Mouse (Mus musculus): ENCODE measurements at regions not wholly inside any gene's neighbourhood (a gene's known extent, or its start where the extent isn't known, plus 50 kb on each side); places are given as distances from the start of the nearest gene placed in this dataset.
A peak's percentile ranks its signal among the peaks of the same experiment; 100 is the strongest.

DNA sequence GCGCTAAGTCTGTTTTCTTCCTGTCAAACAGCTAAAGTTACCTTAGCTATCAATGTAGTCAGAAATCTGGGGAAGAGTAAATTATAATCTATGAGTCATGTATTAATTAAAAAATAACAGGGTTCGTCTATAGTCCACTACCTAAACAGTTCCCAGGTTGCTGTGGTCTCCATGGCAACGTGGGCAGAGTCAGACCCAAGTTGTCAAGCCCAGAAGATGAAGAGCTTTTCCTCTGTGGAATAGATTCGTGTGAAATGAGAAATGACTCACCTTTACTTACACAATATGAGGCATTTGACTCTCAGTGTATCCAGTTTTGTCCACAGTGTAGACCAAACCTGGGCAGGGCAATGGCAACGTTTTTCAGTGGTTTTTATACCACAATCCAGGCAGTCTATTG lies 149.2 kb downstream of the Tmem17 start:
- no peak overlapping the region for H3K4me2 ChIP-seq (ENCODE audit: low read depth)
- 57% methylated on average over 5 of the region's 5 CpGs for WGBS

DNA sequence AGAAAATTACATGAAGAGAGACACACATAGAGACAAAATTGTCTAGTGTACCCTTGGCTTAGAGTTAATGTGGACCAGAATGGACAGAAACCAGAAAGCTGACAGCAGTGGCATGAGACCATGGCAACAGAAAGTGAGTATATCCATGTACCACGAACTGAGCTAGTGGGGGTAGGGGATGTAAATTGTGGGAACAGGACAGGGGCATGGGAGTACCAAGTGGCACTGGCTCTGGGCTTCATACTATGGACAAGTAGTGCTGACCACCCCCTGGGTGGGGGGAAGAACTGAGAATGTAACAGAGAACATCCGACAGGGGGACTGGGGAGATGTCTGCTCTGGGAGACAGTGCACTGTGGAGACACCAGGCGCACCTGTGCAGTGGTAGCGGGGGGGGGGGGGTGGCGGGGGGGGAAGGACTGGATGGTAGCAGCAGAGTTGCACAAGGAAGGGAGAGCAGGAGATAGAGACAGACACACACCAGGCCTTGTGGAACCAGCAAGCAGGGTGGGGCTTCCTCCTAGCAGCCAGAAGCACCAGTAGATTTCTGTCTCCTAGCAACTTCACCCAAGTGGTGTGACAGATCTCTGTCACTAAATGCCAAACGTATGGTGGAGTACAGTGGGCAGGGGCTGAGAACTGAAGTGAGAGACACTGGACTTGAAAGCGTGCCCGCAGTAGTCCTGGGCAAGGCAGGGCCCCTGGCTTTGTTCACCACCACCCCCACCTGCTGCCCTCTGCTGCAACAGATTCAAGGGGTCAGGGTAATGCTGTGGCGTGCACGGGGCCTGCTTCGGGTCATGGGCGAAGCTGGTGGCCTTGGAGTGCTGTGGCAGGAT lies 150.0 kb downstream of the Tmem17 start:
- Histone ChIP-seq H3K27ac (ENCODE audit: low read depth, low read length) (no peak overlapping the region), H3K9me3 (ENCODE audit: control insufficient read depth, low read length) (no peaks in the 10 kb centered on the region), H3K9ac (ENCODE audit: low read length) (no peak overlapping the region), H3K27me3 (ENCODE audit: control insufficient read depth, insufficient read depth, low read length) (no peaks in the 10 kb centered on the region), H3K4me3 (ENCODE audit: low read depth, low read length) (no peak overlapping the region), H3K4me1 (ENCODE audit: control insufficient read depth, insufficient read depth, low read length) (no peaks in the 10 kb centered on the region), H3K4me2 (ENCODE audit: low read depth) (no peak overlapping the region), H3K36me3 (ENCODE audit: control insufficient read depth, insufficient read depth, low read length) (no peaks in the 10 kb centered on the region)
- 52% methylated on average over 9 of the region's 12 CpGs for WGBS
- ATAC-seq (ENCODE audit: insufficient read depth, low FRiP score, low TSS enrichment) (no peak), DNase-seq (ENCODE audit: low spot score) (no peak)

More for the DNA sequence above, 149.2 kb downstream of the Tmem17 start:
- no peaks in the 10 kb centered on the region for H3K4me1 ChIP-seq (ENCODE audit: control insufficient read depth, insufficient read depth, low read length)
- H3K36me3 ChIP-seq (ENCODE audit: control insufficient read depth, insufficient read depth, low read length), result no peaks in the 10 kb centered on the region
- ATAC-seq (ENCODE audit: insufficient read depth, low FRiP score, low TSS enrichment) (no peak), DNase-seq (ENCODE audit: low spot score) (no peak)
- no peaks in the 10 kb centered on the region for H3K9me3 ChIP-seq (ENCODE audit: control insufficient read depth, low read length)
- no peaks in the 10 kb centered on the region for H3K27me3 ChIP-seq (ENCODE audit: control insufficient read depth, insufficient read depth, low read length)
- no peak overlapping the region for H3K4me3 ChIP-seq (ENCODE audit: low read depth, low read length)
- H3K27ac ChIP-seq (ENCODE audit: low read depth, low read length), result no peak overlapping the region
- H3K9ac ChIP-seq (ENCODE audit: low read length), result no peak overlapping the region

DNA sequence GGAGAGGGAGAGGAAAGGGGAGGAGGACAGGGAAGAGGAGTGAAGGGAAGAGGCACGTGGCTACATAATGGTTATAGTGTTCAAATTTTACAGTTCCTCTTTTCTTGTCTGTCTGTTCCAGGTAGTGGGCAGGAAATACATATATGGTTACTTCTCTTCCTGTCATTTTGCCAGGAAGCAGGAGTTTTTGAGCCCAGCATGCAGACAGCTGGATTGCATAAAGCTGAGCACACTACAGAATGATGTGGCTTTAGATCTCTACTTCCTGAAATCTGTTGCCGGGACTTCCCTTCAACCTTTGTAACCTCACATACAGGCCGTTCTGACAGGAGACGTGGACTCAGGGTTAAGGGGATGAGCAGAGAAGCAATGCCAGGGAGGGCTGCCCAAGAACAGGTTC lies 154.1 kb downstream of the Tmem17 start:
- no peak overlapping the region for H3K9ac ChIP-seq (ENCODE audit: low read length)
- no peaks in the 10 kb centered on the region for H3K27me3 ChIP-seq (ENCODE audit: control insufficient read depth, insufficient read depth, low read length)
- H3K4me1 ChIP-seq (ENCODE audit: control insufficient read depth, insufficient read depth, low read length), result no peaks in the 10 kb centered on the region
- H3K4me3 ChIP-seq (ENCODE audit: low read depth, low read length), result no peak overlapping the region
- no peaks in the 10 kb centered on the region for H3K9me3 ChIP-seq (ENCODE audit: control insufficient read depth, low read length)
- DNase-seq (ENCODE audit: low spot score) (no peak), ATAC-seq (ENCODE audit: insufficient read depth, low FRiP score, low TSS enrichment) (no peak)
- no peak overlapping the region for H3K27ac ChIP-seq (ENCODE audit: low read depth, low read length)
- H3K4me2 ChIP-seq (ENCODE audit: low read depth), result no peak overlapping the region
- no peaks in the 10 kb centered on the region for H3K36me3 ChIP-seq (ENCODE audit: control insufficient read depth, insufficient read depth, low read length)
- WGBS, result 68% methylated on average over 4 of the region's 4 CpGs

DNA sequence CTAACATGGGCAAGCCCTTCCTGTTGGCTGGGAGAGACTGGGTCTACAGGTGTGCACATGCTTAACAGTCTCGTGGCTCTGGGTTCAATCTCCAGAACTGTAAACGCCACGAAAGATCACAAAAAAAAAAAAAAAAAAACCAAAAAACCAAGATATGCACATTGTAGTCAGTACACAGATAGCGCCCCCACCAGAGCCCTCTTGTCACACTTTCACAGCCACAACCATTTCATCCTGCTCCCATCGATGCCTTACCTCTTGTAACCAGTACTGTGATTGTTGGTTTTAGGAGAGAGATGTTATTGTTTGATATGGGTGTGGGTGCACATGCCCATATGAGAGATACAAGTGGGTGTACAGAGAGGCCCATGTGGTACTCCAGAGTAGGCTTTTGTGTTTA lies 154.5 kb downstream of the Tmem17 start:
- no peaks in the 10 kb centered on the region for H3K9me3 ChIP-seq (ENCODE audit: control insufficient read depth, low read length)
- no peak overlapping the region for H3K4me3 ChIP-seq (ENCODE audit: low read depth, low read length)
- no peaks in the 10 kb centered on the region for H3K36me3 ChIP-seq (ENCODE audit: control insufficient read depth, insufficient read depth, low read length)
- ATAC-seq (ENCODE audit: insufficient read depth, low FRiP score, low TSS enrichment) (no peak), DNase-seq (ENCODE audit: low spot score) (no peak)
- H3K4me2 ChIP-seq (ENCODE audit: low read depth), result no peak overlapping the region
- no peaks in the 10 kb centered on the region for H3K4me1 ChIP-seq (ENCODE audit: control insufficient read depth, insufficient read depth, low read length)
- WGBS, result 93% methylated on average over 5 of the region's 5 CpGs
- H3K9ac ChIP-seq (ENCODE audit: low read length), result no peak overlapping the region
- H3K27me3 ChIP-seq (ENCODE audit: control insufficient read depth, insufficient read depth, low read length), result no peaks in the 10 kb centered on the region
- H3K27ac ChIP-seq (ENCODE audit: low read depth, low read length), result no peak overlapping the region

DNA sequence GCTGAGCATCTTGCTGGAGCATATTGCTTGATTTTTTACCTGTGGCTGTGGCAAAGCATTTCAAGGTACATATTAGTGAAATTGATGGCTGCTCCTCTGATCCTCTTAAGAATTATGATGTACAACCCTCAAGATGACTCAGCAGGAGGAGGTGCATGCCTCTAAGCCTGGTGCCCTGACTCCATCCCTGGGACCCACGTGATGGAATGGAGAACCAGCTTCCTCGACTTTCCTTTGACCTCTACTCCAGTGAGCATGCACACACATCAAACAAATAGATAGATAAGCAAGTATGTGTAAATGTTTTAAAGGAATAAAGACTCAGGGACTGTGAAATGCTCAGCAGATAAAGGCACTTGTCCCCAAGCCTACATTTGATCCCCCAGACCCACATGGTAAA lies 156.3 kb downstream of the Tmem17 start:
- Histone ChIP-seq H3K9ac (ENCODE audit: low read length) (no peak overlapping the region), H3K36me3 (ENCODE audit: control insufficient read depth, insufficient read depth, low read length) (no peaks in the 10 kb centered on the region), H3K4me1 (ENCODE audit: control insufficient read depth, insufficient read depth, low read length) (no peaks in the 10 kb centered on the region), H3K27ac (ENCODE audit: low read depth, low read length) (no peak overlapping the region), H3K4me3 (ENCODE audit: low read depth, low read length) (no peak overlapping the region), H3K4me2 (ENCODE audit: low read depth) (no peak overlapping the region), H3K9me3 (ENCODE audit: control insufficient read depth, low read length) (no peaks in the 10 kb centered on the region), H3K27me3 (ENCODE audit: control insufficient read depth, insufficient read depth, low read length) (no peaks in the 10 kb centered on the region)
- no peak for DNase-seq (ENCODE audit: low spot score)
- ATAC-seq (ENCODE audit: insufficient read depth, low FRiP score, low TSS enrichment), result no peak
- WGBS, result 73% methylated on average over 2 of the region's 2 CpGs

DNA sequence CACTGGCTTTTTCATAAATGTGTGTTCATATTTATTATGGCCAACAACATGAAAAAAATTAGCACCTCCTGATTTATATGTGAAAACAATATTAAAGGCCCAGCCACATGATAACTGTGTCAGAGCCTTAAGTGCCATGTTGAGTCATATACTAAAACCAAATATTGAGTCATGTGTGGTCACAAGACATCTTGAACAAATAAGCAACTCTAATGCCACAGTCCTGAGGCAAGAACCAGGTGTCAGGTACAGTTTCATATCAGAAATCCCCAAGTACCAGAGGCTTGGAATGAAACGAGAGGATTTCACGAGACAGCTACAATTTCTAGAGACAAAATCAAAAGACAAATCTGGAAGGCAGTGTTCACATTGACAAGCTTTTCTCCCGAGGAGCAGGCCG lies 157.4 kb downstream of the Tmem17 start:
- Histone ChIP-seq H3K9me3 (ENCODE audit: control insufficient read depth, low read length) (no peaks in the 10 kb centered on the region), H3K4me3 (ENCODE audit: low read depth, low read length) (no peak overlapping the region), H3K27me3 (ENCODE audit: control insufficient read depth, insufficient read depth, low read length) (no peaks in the 10 kb centered on the region), H3K4me2 (ENCODE audit: low read depth) (no peak overlapping the region), H3K4me1 (ENCODE audit: control insufficient read depth, insufficient read depth, low read length) (no peaks in the 10 kb centered on the region), H3K36me3 (ENCODE audit: control insufficient read depth, insufficient read depth, low read length) (no peaks in the 10 kb centered on the region), H3K27ac (ENCODE audit: low read depth, low read length) (no peak overlapping the region), H3K9ac (ENCODE audit: low read length) (no peak overlapping the region)
- no peak for DNase-seq (ENCODE audit: low spot score)
- no peak for ATAC-seq (ENCODE audit: insufficient read depth, low FRiP score, low TSS enrichment)
- 88% methylated on average over 4 of the region's 4 CpGs for WGBS

DNA sequence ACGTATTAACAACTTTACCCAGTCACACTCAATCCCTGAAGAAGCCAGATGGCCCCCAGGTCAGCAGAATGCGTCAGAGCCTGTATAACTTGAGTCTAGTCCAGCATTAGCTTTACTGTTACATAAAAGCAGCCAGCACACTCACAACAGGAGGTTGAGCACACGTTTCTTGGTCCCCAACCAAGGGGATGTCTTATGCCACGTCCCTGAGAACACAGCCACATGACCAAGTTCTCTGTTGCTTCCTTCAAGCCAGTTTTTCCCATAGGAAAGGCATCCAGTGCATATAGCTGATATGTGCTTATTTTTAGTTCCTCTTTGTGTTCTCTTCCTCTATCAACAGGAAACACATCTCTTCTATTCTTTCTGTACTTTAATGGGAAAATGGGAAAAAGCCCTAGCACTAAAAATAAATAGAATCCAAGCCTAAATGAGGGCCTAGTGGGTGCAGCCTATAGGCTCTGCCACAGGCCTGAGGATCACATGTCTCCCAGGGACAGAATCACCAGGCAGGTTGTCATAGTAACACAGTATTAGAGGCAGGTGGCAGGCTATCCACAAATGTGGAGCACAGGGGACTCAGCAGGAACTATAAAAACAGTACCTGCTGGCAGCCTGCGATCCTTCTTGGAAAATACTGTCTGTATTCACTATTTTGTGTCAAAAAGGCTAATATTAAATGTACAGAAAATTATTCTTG lies 160.1 kb downstream of the Tmem17 start:
- no peak overlapping the region for H3K9ac ChIP-seq (ENCODE audit: low read length)
- no peak overlapping the region for H3K4me2 ChIP-seq (ENCODE audit: low read depth)
- DNase-seq (ENCODE audit: low spot score), result no peak
- WGBS, result 41% methylated on average over 5 of the region's 5 CpGs
- H3K36me3 ChIP-seq (ENCODE audit: control insufficient read depth, insufficient read depth, low read length), result no peaks in the 10 kb centered on the region
- H3K4me1 ChIP-seq (ENCODE audit: control insufficient read depth, insufficient read depth, low read length), result no peaks in the 10 kb centered on the region
- no peak overlapping the region for H3K4me3 ChIP-seq (ENCODE audit: low read depth, low read length)
- no peaks in the 10 kb centered on the region for H3K9me3 ChIP-seq (ENCODE audit: control insufficient read depth, low read length)
- H3K27ac ChIP-seq (ENCODE audit: low read depth, low read length), result no peak overlapping the region
- H3K27me3 ChIP-seq (ENCODE audit: control insufficient read depth, insufficient read depth, low read length), result no peaks in the 10 kb centered on the region
- ATAC-seq (ENCODE audit: insufficient read depth, low FRiP score, low TSS enrichment), result peak; percentile 81

DNA sequence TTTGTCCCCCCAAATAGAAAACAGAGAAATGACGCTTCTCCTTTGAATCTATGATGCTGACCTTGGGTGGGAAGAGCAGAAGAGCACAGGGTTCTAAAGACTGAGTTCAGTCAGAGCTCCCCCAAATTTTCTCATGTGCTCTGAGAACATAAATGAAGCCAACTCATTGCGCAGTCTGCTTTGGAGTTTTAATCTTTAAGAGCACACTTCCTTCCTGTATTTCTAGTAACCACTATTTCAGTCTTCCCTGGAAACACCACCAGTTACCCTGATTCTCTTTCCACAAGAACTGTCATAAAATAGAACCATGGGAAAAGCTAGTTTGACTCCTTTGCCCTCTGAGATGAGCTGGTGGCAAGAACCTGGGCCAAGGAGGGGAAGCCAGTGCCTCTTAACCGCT lies 163.2 kb downstream of the Tmem17 start:
- H3K4me3 ChIP-seq (ENCODE audit: low read depth, low read length), result no peak overlapping the region
- no peak overlapping the region for H3K4me2 ChIP-seq (ENCODE audit: low read depth)
- 86% methylated on average over 3 of the region's 3 CpGs for WGBS
- no peak overlapping the region for H3K27ac ChIP-seq (ENCODE audit: low read depth, low read length)
- no peak overlapping the region for H3K9ac ChIP-seq (ENCODE audit: low read length)
- H3K4me1 ChIP-seq (ENCODE audit: control insufficient read depth, insufficient read depth, low read length), result no peaks in the 10 kb centered on the region
- no peaks in the 10 kb centered on the region for H3K9me3 ChIP-seq (ENCODE audit: control insufficient read depth, low read length)
- H3K27me3 ChIP-seq (ENCODE audit: control insufficient read depth, insufficient read depth, low read length), result no peaks in the 10 kb centered on the region
- H3K36me3 ChIP-seq (ENCODE audit: control insufficient read depth, insufficient read depth, low read length), result no peaks in the 10 kb centered on the region
- DNase-seq (ENCODE audit: low spot score), result no peak
- ATAC-seq (ENCODE audit: insufficient read depth, low FRiP score, low TSS enrichment), result no peak

DNA sequence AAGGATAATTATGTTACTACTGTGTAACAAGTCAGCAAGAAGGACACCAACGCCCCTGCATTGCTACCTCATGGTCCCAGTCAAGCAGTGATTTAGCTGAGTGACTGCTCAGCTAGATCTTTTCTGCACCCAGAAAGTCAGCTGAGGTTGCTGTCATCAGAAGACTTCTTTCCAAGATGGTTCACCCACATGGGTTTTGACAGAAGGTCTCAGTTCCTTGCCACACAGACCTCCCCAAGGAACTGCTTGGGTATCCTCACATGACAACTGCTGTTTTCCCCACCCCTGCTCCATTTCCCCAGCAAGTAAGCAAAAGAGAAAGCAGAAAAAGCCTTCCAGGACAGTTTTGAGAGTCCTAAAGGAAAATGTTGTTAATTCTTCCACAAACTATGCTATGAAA lies 163.9 kb downstream of the Tmem17 start:
- no peaks in the 10 kb centered on the region for H3K4me1 ChIP-seq (ENCODE audit: control insufficient read depth, insufficient read depth, low read length)
- H3K36me3 ChIP-seq (ENCODE audit: control insufficient read depth, insufficient read depth, low read length), result no peaks in the 10 kb centered on the region
- ATAC-seq (ENCODE audit: insufficient read depth, low FRiP score, low TSS enrichment) (no peak), DNase-seq (ENCODE audit: low spot score) (no peak)
- H3K9ac ChIP-seq (ENCODE audit: low read length), result no peak overlapping the region
- no peak overlapping the region for H3K4me3 ChIP-seq (ENCODE audit: low read depth, low read length)
- no peaks in the 10 kb centered on the region for H3K27me3 ChIP-seq (ENCODE audit: control insufficient read depth, insufficient read depth, low read length)
- no peaks in the 10 kb centered on the region for H3K9me3 ChIP-seq (ENCODE audit: control insufficient read depth, low read length)
- 93% methylated on average over 1 of the region's 1 CpGs for WGBS
- H3K4me2 ChIP-seq (ENCODE audit: low read depth), result no peak overlapping the region
- H3K27ac ChIP-seq (ENCODE audit: low read depth, low read length), result no peak overlapping the region
